Mouse (Mus musculus): ENCODE measurements at regions not wholly inside any gene's neighbourhood (a gene's known extent, or its start where the extent isn't known, plus 50 kb on each side); places are given as distances from the start of the nearest gene placed in this dataset.

GRCm38 (mm10) chr1:12424510-12424909 is 1010.6 kb downstream of the A830018L16Rik start:
- Histone ChIP-seq H3K9ac (no peak overlapping the region), H3K27me3 (replicated peaks) (no peaks in the 10 kb centered on the region), H3K27ac (ENCODE audit: poor library complexity, severe bottlenecking) (no peak overlapping the region), H3K4me2 (no peak overlapping the region), H3K4me1 (replicated peaks) (peaks cover 7% of the 10 kb centered on the region), H3K9me3 (replicated peaks) (no peaks in the 10 kb centered on the region), H3K4me3 (no peak overlapping the region), H3K36me3 (no peaks in the 10 kb centered on the region)
- ATAC-seq (ENCODE audit: insufficient number of reproducible peaks, low FRiP score), result no peak
- WGBS, result 19% methylated on average over 2 of the region's 2 CpGs

- no peaks in the 10 kb centered on the region for H3K27me3 ChIP-seq (replicated peaks)
- H3K4me1 ChIP-seq (replicated peaks), result no peaks in the 10 kb centered on the region
- H3K27ac ChIP-seq (ENCODE audit: poor library complexity, severe bottlenecking), result no peak overlapping the region
- no peak overlapping the region for H3K4me3 ChIP-seq
- H3K36me3 ChIP-seq, result no peaks in the 10 kb centered on the region
- H3K4me2 ChIP-seq, result no peak overlapping the region
- peaks cover 8% of the 10 kb centered on the region; the same call in 1 of the 2 replicates for H3K9me3 ChIP-seq (replicated peaks)
- no peak overlapping the region for H3K9ac ChIP-seq
- no peak for ATAC-seq (ENCODE audit: insufficient number of reproducible peaks, low FRiP score)
- 51% methylated on average over 2 of the region's 2 CpGs for WGBS
Observed at GRCm38 (mm10) chr1:12437894-12438293, 1024.0 kb downstream of the A830018L16Rik start.

- Histone ChIP-seq H3K4me2 (no peak overlapping the region), H3K4me1 (replicated peaks) (no peaks in the 10 kb centered on the region), H3K27me3 (replicated peaks) (no peaks in the 10 kb centered on the region), H3K9ac (no peak overlapping the region), H3K36me3 (no peaks in the 10 kb centered on the region), H3K4me3 (no peak overlapping the region), H3K9me3 (replicated peaks) (no peaks in the 10 kb centered on the region), H3K27ac (ENCODE audit: poor library complexity, severe bottlenecking) (no peak overlapping the region)
- ATAC-seq (ENCODE audit: insufficient number of reproducible peaks, low FRiP score), result no peak
- WGBS, result 39% methylated on average over 2 of the region's 2 CpGs
Observed at GRCm38 (mm10) chr1:12466255-12466654, 1052.3 kb downstream of the A830018L16Rik start.

- Histone ChIP-seq H3K9me3 (replicated peaks) (no peaks in the 10 kb centered on the region), H3K27ac (ENCODE audit: poor library complexity, severe bottlenecking) (no peak overlapping the region), H3K4me3 (no peak overlapping the region), H3K27me3 (replicated peaks) (no peaks in the 10 kb centered on the region), H3K4me1 (replicated peaks) (peaks cover 8% of the 10 kb centered on the region; the same call in 1 of the 2 replicates), H3K36me3 (no peaks in the 10 kb centered on the region), H3K4me2 (no peak overlapping the region), H3K9ac (no peak overlapping the region)
- WGBS, result 34% methylated on average over 5 of the region's 5 CpGs
- ATAC-seq (ENCODE audit: insufficient number of reproducible peaks, low FRiP score), result 0 out of 2 replicates have a peak, but pooled peaks have one; percentile 45
Observed at GRCm38 (mm10) chr1:12478983-12479763, 1065.3 kb downstream of the A830018L16Rik start.

- peaks cover 8% of the 10 kb centered on the region for H3K4me1 ChIP-seq (replicated peaks)
- WGBS, result 37% methylated on average over 3 of the region's 3 CpGs
- no peaks in the 10 kb centered on the region for H3K36me3 ChIP-seq
- no peak for ATAC-seq (ENCODE audit: insufficient number of reproducible peaks, low FRiP score)
- H3K9ac ChIP-seq, result no peak overlapping the region
- no peak overlapping the region for H3K4me2 ChIP-seq
- H3K9me3 ChIP-seq (replicated peaks), result no peaks in the 10 kb centered on the region
- H3K27ac ChIP-seq (ENCODE audit: poor library complexity, severe bottlenecking), result peak overlapping the region; percentile 16
- H3K27me3 ChIP-seq (replicated peaks), result no peaks in the 10 kb centered on the region
- H3K4me3 ChIP-seq, result no peak overlapping the region
Observed at GRCm38 (mm10) chr1:12500442-12500841, 1086.5 kb downstream of the A830018L16Rik start.

GRCm38 (mm10) chr1:12507997-12508396 is 1094.1 kb downstream of the A830018L16Rik start:
- Histone ChIP-seq H3K4me1 (replicated peaks) (0 out of 2 replicates have a peak, but pooled peaks cover 2% of the 10 kb centered on the region), H3K36me3 (no peaks in the 10 kb centered on the region), H3K9me3 (replicated peaks) (peaks cover 6% of the 10 kb centered on the region), H3K27ac (ENCODE audit: poor library complexity, severe bottlenecking) (no peak overlapping the region), H3K4me2 (no peak overlapping the region), H3K27me3 (replicated peaks) (no peaks in the 10 kb centered on the region), H3K9ac (no peak overlapping the region), H3K4me3 (no peak overlapping the region)
- peak; percentile 68; the same call in 1 of the 2 replicates for ATAC-seq (ENCODE audit: insufficient number of reproducible peaks, low FRiP score)
- 38% methylated on average over 3 of the region's 3 CpGs for WGBS

- no peak overlapping the region for H3K27ac ChIP-seq (ENCODE audit: poor library complexity, severe bottlenecking)
- no peak for ATAC-seq (ENCODE audit: insufficient number of reproducible peaks, low FRiP score)
- no peak overlapping the region for H3K4me2 ChIP-seq
Observed at GRCm38 (mm10) chr1:12510129-12510816, 1096.4 kb downstream of the A830018L16Rik start.

GRCm38 (mm10) chr1:12519601-12520000 is 1105.7 kb downstream of the A830018L16Rik start:
- no peaks in the 10 kb centered on the region for H3K36me3 ChIP-seq
- H3K4me3 ChIP-seq, result no peak overlapping the region
- no peak for ATAC-seq (ENCODE audit: insufficient number of reproducible peaks, low FRiP score)
- H3K27ac ChIP-seq (ENCODE audit: poor library complexity, severe bottlenecking), result no peak overlapping the region
- H3K4me2 ChIP-seq, result no peak overlapping the region
- no peaks in the 10 kb centered on the region for H3K9me3 ChIP-seq (replicated peaks)
- whole genome bisulfite sequencing, result 82% methylated on average over 4 of the region's 4 CpGs
- H3K27me3 ChIP-seq (replicated peaks), result no peaks in the 10 kb centered on the region
- no peak overlapping the region for H3K9ac ChIP-seq
- H3K4me1 ChIP-seq (replicated peaks), result no peaks in the 10 kb centered on the region

More at GRCm38 (mm10) chr1:12510129-12510816, 1096.4 kb downstream of the A830018L16Rik start:
- H3K4me1 ChIP-seq (replicated peaks), result 0 out of 2 replicates have a peak, but pooled peaks cover 2% of the 10 kb centered on the region
- H3K9me3 ChIP-seq (replicated peaks), result peaks cover 9% of the 10 kb centered on the region
- H3K4me3 ChIP-seq, result no peak overlapping the region
- H3K27me3 ChIP-seq (replicated peaks), result no peaks in the 10 kb centered on the region
- WGBS, result 83% methylated on average over 10 of the region's 10 CpGs
- H3K9ac ChIP-seq, result no peak overlapping the region
- H3K36me3 ChIP-seq, result no peaks in the 10 kb centered on the region

GRCm38 (mm10) chr1:12555859-12556258 is 1142.0 kb downstream of the A830018L16Rik start:
- no peaks in the 10 kb centered on the region for H3K27me3 ChIP-seq (replicated peaks)
- no peak overlapping the region for H3K4me3 ChIP-seq
- H3K36me3 ChIP-seq, result no peaks in the 10 kb centered on the region
- 81% methylated on average over 4 of the region's 4 CpGs for WGBS
- no peak for ATAC-seq (ENCODE audit: insufficient number of reproducible peaks, low FRiP score)
- H3K4me2 ChIP-seq, result no peak overlapping the region
- no peak overlapping the region for H3K27ac ChIP-seq (ENCODE audit: poor library complexity, severe bottlenecking)
- H3K4me1 ChIP-seq (replicated peaks), result no peaks in the 10 kb centered on the region
- no peaks in the 10 kb centered on the region for H3K9me3 ChIP-seq (replicated peaks)
- H3K9ac ChIP-seq, result no peak overlapping the region

GRCm38 (mm10) chr1:12571755-12572358 is 1158.0 kb downstream of the A830018L16Rik start:
- Histone ChIP-seq H3K27me3 (replicated peaks) (no peaks in the 10 kb centered on the region), H3K4me2 (no peak overlapping the region), H3K4me1 (replicated peaks) (no peaks in the 10 kb centered on the region; the same call in 1 of the 2 replicates), H3K4me3 (no peak overlapping the region), H3K27ac (ENCODE audit: poor library complexity, severe bottlenecking) (no peak overlapping the region), H3K36me3 (no peaks in the 10 kb centered on the region), H3K9ac (no peak overlapping the region), H3K9me3 (replicated peaks) (no peaks in the 10 kb centered on the region)
- ATAC-seq (ENCODE audit: insufficient number of reproducible peaks, low FRiP score), result no peak
- WGBS, result 73% methylated on average over 7 of the region's 7 CpGs

GRCm38 (mm10) chr1:12572770-12573169 is 1158.9 kb downstream of the A830018L16Rik start:
- Histone ChIP-seq H3K27me3 (replicated peaks) (no peaks in the 10 kb centered on the region), H3K9ac (no peak overlapping the region), H3K9me3 (replicated peaks) (no peaks in the 10 kb centered on the region), H3K4me2 (no peak overlapping the region), H3K36me3 (no peaks in the 10 kb centered on the region), H3K27ac (ENCODE audit: poor library complexity, severe bottlenecking) (no peak overlapping the region), H3K4me3 (no peak overlapping the region), H3K4me1 (replicated peaks) (peaks cover 6% of the 10 kb centered on the region; the same call in 1 of the 2 replicates)
- WGBS, result 63% methylated on average over 4 of the region's 4 CpGs
- no peak for ATAC-seq (ENCODE audit: insufficient number of reproducible peaks, low FRiP score)

All from heart, embryonic 12.5 days (tissue).